Comparison of ENCODE assay signal across 19 mouse cellular contexts in the genomic region with DNA sequence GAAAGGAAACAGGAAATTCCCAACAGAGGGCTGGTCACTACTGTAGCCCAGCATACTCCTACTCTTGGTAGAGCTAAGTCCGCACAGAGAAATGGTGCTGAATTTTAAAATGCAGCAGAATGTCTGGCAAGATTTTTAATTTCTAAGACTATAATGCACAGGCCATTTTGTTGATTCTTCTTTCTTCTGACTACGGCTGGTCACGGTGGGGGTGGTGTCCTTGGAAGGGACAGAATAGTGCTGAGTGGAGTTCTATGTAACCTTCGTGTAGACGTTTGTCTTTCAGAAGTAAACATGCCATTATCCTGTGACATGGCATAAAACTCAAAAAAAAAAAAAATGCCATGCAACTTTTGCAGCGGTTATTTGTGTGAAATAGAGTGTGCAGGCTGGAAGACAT. TPM values are rescaled to one million over a fixed set of nuclear protein-coding genes. Genes with fewer than 3 reads are reported as not detected.
DNase-seq lines count a peak whose midpoint lies in the region; ATAC-seq and TF ChIP-seq lines count a peak whose summit lies in the region.
"Had no signal": no experiment of that assay in that cellular context is flagged by ENCODE, and none has a peak within 500 bp of the region (broad histone marks: within the 10 kb centered on the region; RNA-seq: fewer than 3 reads in every experiment).

No protein-coding gene starts in this region.

- peak overlapping the region; percentile 17; the same call in 1 of the 2 replicates for H3K27ac ChIP-seq in left cerebral cortex, adult 2 months

- intact Hi-C loops in heart, postnatal 25 days (cut with DNase I), result no loop called here
- intact Hi-C loops in left cerebral cortex, adult 2 months (cut with DNase I), result no loop called here
- intact Hi-C loops in left cerebral cortex, postnatal 36 days (cut with DNase I), result no loop called here

- TF ChIP-seq CTCF in left cerebral cortex, adult 2 months (IDR thresholded peaks at IDR 0.05), result no peak

- ATAC-seq in frontal cortex, adult (ENCODE audit: low TSS enrichment), result 0 out of 2 replicates have a peak, but pooled peaks have one; percentile 7
- ATAC-seq: activated CD4-positive, CD25-positive, alpha-beta regulatory T cell, adult 4 months; CD4-positive, CD25-positive, alpha-beta regulatory T cell, adult 4 months; Patski had no signal

- DNase-seq in adrenal gland, adult 2 months, result peak; percentile 37
- no peak for DNase-seq in adrenal gland, postnatal 14 days
- DNase-seq in frontal cortex, postnatal 36 days (ENCODE audit: low spot score in 2 of 2), result no peak
- DNase-seq in heart, adult 11 months, result peak; percentile 75
- no peak for DNase-seq in heart, postnatal 25 days (ENCODE audit: low spot score)
- no peak for DNase-seq in left cerebral cortex, adult 2 months (ENCODE audit: extremely low spot score in 1 of 2, low spot score in 2 of 2)
- DNase-seq in left cerebral cortex, postnatal 36 days (ENCODE audit: low spot score in 2 of 2), result no peak
- DNase-seq: adrenal gland, adult 8-10 months; adrenal gland, postnatal 10 days; adrenal gland, postnatal 25 days; B cell, adult 2 months; cerebellum, adult 11 months; cerebellum, adult 11-12 months; cerebellum, adult 18-20 months; cerebellum, adult 2 months had no signal

- no peak overlapping the region for H3K4me3 ChIP-seq in left cerebral cortex, adult 2 months

RNA-seq across cellular contexts. Expression of a gene that starts 32.0 kb away (rescaled TPM):
- 10 to 100 TPM; 55.3 to 72.0 TPM for total RNA-seq in adrenal gland, adult 2 months (2021)
- polyA plus RNA-seq in adrenal gland, adult 2 months (2012; rRNA removed), result 15.3 and 16.3 TPM in 2 replicates
- 44.9 and 45.1 TPM in 2 replicates for total RNA-seq in adrenal gland, postnatal 14 days (2021)
- 10 to 100 TPM; 38.5 to 43.3 TPM for total RNA-seq in heart, postnatal 25 days (2021)
- 10 to 100 TPM; 47.7 to 62.4 TPM for total RNA-seq in left cerebral cortex, adult 2 months (2021)
- 10 to 100 TPM; 37.5 to 42.7 TPM for total RNA-seq in left cerebral cortex, postnatal 36 days (2021)

Comparison
In these comparisons a context has a peak if more than half of its experiments do, and no peak if none do; other contexts are left out.
1. DNase-seq: peak in adrenal gland, adult 2 months (single experiment) and heart, adult 11 months (single experiment); none in adrenal gland, postnatal 14 days (single experiment), frontal cortex, postnatal 36 days (0 of 2), heart, postnatal 25 days (single experiment), left cerebral cortex, adult 2 months (0 of 2) and left cerebral cortex, postnatal 36 days (0 of 2).